Mouse (Mus musculus) v-Abl transformed pro-B cells (cell line): ENCODE data around the gene Suclg2.

Experiments used
- in situ Hi-C, 2 experiments: fragments of 400-800 bp; cut with MboI; formaldehyde crosslinking; loops; one replicate each; pipeline ENCODE4 v1.15.1; 2025; ENCODE audit not compliant: unreplicated experiment in 2 of 2

Suclg2 gene

DNA sequence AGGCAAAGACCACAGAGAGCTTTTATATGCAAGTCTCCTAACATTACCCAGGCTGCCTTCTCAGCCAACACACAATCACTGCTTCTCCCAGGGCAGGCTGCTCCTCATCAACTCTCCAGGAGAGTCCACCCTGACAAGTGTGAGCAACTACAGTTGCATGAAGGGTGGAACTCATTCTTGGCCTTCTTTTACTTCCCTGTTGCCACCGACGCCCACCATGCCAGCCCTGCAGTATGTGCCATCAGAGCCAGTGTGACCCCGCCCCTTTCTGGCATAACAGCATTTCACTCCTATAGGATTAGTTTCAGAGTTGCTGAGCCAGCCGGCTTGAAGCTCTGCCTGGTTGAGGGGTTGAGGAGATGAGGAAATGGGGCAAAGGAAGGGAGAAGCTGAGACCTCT, 138.8 kb downstream of the Suclg2 start:
- in situ Hi-C loops = no loop called here

DNA sequence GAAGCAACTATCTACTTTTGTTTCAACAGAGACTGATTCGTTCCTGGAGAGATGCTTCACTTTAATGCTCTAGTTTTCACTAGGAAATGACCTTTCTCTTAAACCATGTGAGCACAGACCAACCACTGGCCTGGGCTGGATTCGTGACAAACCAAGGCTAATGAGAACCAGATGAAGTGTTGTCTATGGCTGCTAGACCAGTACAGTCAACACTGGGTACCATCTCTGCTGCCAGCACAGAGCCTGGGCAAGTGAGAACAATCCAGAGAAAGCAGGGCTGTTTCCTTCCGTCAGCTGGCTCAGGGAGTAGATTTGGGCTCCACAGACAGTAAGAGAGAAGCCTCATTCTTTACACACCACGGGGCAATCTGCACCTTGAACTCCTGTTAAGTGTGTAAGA, 143.1 kb downstream of the Suclg2 start:
- in situ Hi-C loops = no loop called here

DNA sequence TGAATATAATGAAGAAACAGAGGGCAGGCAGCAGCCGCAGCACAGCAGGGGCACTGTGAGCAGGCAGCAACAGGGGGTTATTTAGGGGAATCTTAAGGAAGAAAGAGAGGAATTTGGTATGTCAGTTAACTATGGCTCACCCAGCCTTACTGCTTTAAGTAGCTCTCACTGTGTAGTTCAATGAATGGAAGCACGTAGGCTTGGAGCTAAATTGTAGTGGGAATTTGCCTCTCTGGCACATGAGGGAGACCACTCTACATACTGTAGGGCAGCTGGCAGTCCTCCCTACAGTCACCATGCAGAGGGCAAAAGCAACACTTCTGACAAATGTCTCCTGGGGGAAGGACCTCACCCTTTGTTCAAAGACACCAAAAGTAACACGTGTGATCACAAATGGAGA, 143.7 kb downstream of the Suclg2 start:
- in situ Hi-C loops = no loop called here

DNA sequence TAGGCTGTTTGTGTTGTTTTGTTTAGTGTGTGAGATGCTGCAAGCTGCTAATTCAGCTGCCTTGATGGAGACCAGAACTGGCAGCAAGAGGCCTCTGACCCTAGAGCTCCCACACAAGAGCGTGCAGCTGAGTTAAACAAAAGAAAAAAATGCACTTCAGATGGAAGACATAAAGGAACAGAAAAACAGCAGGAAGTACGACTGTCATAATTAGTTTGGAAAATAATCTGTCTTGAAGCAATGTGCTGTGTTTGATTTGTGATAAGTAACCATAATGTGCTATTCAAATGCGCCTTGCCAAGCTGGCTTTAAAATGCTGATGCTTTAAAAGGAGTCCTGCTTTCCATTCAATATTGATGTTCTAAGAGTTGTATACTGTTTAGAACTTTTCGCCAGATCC, 144.2 kb downstream of the Suclg2 start:
- in situ Hi-C loops = no loop called here

DNA sequence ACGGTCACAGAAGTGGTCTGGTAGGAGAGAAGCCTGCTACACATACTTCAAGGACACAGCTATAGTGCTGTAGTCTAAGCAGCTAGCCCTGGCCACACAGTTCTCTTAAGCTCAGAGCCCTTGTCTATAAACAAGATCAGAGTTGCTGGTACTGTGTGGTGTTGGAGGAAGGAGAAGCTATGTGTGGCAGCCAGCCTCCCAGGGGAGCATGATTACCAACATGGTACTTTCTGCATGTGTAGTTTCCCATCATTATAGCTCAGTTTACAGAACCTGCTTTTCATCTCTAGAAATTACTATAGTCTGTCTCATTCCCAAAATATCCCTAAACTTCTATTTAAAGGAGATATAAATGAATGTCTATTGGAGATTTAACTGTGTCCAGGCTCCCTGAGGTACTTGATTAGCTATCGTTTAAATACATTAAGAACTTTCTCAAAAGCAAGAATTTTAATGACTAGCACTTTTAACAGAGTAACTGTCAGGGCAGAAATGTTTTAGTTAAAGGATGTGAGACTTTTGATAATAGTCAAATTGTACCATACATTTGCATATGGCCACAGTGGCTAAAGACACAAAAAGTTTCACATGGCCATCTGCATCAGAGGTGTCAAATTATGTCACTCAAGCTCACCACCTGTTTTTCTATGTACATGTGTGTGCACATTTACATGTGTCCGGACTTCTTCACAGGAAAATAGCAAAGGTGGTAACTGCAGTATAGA, 145.4 kb downstream of the Suclg2 start:
- in situ Hi-C loops = no loop called here

DNA sequence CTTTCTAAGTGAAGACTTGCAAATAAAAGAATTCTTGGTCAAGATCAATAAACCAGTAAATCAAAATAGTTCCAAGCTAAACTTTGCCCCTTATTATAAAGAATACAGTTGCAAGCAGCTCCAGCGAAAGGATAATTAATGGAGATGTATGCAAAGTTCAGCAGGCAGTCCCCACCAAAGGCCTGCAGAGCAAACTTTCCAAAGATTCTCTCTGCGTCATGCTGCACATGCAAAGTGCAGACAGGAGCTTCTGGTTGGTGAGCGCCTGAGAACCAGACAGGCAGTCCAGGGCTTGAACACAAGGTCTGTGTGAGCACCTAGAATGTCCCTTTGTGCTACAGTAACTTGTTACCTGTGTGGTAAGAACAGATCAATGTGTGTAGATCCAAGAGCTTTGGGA, 147.0 kb downstream of the Suclg2 start:
- in situ Hi-C loops = no loop called here

DNA sequence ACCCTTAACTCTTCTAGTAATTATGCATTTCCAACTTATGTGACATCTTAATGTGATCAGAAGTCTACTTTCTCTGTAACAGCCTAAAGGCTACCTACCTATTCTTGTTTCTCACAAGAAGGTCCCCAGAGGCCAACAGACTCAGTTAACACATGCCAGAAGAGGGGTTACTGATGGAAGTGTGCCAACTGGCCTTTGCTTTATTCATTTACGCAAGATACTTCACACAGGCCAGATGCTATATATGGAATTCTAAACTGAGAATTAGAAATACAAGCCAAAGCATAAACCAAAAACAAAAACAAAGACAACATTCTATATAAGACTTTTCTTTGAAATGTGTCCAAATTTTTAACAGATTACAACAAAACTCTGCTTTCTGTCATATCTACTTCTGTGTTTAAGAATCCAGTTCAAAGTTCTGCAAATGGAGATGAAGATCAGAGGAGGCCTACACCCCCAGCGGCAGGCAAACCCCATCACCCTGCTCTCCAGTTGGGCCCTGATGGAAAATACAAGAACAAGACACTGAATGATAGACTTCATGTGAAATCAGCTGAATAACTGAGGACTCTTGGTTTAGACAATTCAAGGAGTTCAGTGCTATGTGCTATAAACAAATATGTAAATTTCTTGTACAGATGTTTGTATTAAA, 155.1 kb downstream of the Suclg2 start:
- in situ Hi-C loops = no loop called here

DNA sequence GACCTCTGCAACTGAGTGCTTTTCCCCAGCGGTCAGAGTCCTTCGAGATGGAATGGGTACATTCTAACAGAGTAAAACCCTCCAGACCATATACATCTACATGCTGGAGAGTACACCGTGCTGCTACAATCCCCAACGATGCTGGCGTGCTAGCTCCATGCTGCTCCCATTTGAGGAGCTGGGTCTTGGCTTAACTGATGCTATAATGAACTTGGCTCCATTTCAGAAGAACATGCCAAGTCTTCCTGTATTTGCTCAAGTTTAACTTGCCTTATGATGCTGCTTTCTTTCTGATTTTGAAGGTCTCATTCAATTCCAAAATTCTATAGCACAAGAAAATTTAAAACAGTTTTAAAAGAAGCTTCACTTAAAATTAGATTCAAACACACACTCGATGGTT, 162.3 kb downstream of the Suclg2 start:
- in situ Hi-C loops = no loop called here

DNA sequence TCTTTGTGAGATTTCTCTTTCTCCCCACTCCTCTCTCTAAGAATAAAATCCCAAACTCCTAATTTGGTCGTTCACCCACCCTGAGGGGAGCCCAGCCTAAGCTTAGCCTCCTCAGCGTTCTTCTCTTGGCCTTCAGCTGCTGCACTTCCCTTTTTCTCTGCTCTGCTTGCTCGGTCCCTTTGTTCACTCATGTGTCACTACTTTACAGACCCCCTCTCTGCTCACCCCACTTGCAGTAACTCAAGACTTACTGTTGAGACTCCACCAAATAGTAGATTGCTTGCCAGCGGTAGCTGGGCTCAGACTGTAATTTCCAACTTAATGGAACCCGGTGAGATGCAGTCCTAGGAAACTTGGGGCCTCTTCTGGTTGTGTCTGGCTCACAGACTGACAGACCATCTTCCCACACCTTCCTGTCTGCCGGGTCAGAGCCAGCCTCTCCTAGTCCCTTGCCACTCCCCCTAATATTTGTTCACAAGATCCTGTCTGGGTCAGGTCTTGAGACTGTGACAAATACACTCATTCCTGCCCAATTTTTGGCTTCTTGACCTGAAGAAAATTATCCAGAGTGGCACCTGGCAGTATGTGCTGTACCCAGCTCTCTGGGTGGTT, 166.2 kb downstream of the Suclg2 start:
- in situ Hi-C loops = no loop called here

DNA sequence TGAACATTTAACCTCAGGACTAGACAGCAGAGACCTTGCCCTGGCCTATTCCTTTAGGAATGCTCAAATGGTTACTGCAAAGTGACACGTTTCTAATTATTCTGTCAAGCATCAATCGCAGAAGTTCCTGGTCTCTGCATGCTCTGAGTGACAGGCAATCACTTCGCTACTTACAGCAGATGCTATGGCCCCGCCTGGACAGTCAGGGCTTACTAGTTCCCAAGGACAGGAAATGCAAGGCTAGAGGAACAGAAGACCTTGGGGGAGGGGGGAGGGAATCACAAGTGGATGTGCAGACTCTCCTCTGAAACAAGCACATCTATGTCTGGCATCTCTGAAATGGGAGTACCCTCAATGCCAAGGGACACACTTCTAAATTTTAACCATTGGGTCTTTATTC, 167.6 kb downstream of the Suclg2 start:
- in situ Hi-C loops = no loop called here

DNA sequence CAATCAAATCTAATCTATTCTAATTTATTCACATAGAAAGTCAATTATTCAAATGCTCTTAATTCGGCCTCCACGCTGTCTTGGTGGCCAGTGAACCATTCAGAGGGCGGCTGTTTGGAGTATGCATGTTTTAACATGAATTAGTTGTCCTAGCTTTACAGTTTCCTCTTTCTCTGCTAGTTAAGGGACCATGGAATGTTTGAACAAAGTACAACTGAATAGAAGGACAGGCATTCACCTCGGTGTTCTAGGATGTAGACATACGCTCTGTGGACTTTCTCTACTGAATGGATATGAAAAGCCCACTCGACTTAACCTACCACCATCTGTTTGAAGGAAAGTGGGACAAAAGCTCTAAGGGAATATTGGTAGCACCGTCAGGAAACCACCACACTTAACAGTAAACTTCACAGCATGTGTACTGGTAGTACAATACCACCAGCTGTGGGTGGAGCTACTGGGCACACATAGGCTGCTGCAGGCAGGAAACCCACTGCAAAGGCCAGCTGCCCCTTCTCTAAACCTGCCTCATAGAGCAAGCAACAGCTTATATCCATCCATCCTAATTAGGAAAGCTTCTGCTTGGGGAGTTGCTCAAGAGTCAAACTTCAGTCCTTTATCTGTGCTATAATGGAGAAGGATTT, 172.3 kb downstream of the Suclg2 start:
- in situ Hi-C loops = loop anchor here in 1 of 2 experiments (25.0 kb wide), 1 partner anchor 434 kb away; the partner anchor contains the start of gene Kbtbd8

DNA sequence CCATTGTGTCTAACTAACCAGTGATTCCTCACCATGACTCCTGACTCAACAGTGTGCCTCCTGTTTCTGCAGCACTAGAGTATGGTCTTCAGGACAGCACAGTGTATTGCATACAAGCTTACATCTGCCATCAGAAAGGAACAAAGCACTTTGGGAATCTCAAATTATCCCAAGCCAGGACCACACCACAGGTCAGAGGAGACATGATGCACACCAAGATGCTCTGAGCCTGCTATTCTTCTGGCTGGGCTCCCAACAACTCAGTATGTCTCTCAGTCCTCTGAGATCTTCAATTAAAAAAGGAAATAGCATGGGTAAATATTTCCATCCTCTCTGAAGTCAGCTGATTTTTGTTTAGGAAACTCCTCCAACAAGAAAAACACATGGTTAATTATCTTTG, 172.9 kb downstream of the Suclg2 start:
- in situ Hi-C loops = loop anchor here in 1 of 2 experiments (25.0 kb wide), 1 partner anchor 433 kb away; the partner anchor contains the start of gene Kbtbd8

DNA sequence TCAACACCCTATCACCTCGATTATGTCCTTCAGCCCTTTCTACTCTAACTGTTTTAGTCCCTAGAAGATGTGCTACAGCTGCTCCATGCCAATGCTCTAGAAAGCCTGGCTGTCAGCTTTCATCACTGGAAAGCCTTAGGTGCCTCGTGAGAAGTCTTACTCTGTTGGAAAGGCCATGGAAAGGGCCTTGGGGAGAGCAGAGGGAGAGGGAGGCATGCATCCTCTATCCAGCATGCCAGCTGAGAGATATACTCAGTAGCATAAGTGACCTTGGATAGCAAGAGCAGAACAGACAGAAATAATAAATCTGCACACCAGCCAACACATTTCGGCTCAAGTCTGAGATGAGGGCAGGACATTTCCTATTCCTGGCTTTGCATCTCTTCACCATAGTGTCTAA, 173.3 kb downstream of the Suclg2 start:
- in situ Hi-C loops = loop anchor here in 1 of 2 experiments (25.0 kb wide), 1 partner anchor 433 kb away; the partner anchor contains the start of gene Kbtbd8

DNA sequence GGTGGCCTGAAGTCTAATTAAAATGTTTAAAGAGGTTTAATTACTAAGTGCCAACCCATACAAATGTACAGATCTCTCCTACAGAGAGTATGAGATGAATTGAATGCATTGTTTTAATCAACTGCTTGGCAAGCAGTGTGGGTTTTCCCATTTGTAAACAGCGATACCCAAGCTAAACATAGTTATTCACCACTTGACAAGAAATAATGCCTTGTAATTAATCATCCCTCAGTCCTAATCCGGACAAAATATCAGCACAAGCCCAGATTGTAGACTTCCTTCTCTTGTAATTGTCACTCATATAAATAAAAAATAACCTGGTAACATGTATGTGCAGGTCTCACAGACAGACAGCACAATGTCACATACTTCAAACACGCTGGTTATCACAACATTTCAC, 183.4 kb downstream of the Suclg2 start:
- in situ Hi-C loops = loop anchor here in 1 of 2 experiments (25.0 kb wide), 1 partner anchor 423 kb away; the partner anchor contains the start of gene Kbtbd8

DNA sequence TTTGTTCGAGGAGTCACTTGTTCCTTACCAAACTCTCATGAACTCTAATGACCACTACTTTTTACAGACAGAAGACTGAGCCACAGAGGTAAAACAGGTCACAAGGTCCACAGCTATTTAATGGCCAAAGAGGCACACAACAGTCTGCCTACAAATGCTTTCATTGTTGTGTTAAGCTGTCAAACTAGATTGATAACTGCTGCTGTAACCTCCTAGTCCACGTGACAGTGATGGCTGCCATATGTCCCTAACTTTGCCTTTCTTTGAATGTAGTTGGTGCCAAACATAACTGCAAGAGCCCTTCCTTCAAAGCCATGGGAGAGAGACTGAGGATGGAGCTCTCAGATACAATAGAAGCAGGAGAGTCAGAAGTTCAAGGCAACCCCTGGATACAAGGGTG, 198.8 kb downstream of the Suclg2 start:
- in situ Hi-C loops = loop anchor here in 1 of 2 experiments (10.0 kb wide), 1 partner anchor 145 kb away; no protein-coding TSS in a partner anchor

DNA sequence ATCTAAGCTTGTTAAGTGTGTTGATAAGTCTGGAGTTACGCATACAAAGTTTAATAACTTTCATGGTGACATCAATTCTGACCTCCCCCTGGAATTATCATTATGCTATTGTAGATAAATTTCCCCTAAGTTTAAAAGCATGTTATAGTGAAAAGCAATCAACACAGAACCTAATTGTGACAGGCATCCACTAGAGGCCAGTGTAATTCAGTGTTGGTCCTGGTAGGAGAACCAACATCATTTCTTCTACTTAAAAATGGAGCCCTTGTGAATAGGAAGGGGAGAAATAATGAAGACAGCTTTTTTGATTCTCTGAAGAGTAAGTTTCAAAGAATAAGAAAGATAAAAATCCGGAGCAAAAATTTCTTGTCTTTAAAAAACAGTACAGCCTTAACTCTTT, 200.2 kb downstream of the Suclg2 start:
- in situ Hi-C loops = no loop called here

DNA sequence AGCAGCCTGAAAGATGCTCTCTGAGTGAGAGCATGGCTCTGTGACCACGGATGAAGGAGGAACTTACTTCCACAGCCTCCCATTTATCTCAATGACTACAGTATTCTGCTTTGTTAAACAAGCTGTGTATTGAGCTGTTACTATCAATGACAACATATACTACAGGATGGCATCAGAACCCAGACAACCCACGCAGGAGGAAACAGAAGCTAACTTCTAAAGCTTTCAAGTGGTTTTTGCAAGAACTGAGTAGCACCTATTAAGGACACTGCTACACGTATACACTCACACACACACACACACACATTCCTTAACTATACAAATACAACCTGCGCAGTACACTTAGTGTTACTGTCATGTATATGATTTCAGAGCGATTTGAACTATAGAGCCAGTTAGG, 202.9 kb downstream of the Suclg2 start:
- in situ Hi-C loops = no loop called here

DNA sequence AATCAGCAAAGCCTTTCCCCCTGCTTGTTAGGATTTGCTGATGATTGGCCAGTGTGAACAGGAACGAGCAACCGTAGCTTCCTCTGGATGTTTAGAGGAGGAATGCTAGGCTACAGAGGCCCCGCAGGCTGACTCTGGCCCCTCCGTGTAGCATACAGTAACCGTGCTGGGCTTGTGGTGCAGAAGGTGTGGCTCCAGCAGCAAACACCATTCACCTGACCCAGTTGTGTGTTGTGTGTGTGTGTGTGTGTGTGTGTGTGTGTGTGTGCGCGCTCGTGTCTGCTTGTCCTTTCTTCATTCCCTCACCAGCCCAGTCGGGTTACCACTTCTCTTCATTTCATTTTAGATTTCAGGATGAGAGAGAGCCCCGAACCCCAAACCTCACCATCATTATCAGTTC, 203.9 kb downstream of the Suclg2 start:
- in situ Hi-C loops = no loop called here

DNA sequence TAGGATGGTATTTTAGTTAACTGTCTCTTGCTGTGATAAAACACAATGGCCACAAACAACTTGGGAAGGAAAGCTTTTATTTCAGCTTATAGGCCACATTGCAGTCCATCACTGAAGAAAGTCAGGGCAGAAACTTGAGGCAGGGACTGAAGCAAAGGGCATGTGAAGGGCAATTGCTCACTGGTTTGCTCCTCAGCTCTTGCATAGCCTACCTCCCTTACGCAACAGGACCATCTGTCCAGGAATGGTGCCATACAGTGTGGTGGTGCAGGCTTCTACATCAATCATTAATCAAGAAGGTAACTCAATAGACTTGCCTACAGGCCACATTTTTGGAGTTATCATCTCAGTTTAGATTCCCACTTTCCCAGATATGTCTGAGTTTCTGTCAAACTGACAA, 206.9 kb downstream of the Suclg2 start:
- in situ Hi-C loops = no loop called here

DNA sequence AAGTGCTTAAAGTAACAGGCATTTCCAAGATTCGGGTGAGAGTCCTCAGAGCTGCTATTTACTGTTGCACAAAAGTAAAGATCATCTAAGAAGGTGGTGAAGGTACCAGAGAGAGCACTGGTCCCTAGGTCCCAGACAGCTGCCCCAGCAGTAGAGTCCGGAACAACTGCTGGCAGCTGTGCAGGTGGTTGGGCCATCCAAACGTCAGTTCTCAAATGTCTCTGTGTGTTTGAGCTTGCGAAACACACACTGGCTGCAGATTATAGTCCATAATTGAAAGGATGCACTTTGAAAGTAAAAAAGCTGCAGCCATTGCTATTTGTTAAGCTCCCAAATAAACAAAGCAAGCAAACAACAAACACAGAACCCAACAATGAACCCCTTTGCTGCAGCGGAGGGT, 217.8 kb downstream of the Suclg2 start:
- in situ Hi-C loops = no loop called here

DNA sequence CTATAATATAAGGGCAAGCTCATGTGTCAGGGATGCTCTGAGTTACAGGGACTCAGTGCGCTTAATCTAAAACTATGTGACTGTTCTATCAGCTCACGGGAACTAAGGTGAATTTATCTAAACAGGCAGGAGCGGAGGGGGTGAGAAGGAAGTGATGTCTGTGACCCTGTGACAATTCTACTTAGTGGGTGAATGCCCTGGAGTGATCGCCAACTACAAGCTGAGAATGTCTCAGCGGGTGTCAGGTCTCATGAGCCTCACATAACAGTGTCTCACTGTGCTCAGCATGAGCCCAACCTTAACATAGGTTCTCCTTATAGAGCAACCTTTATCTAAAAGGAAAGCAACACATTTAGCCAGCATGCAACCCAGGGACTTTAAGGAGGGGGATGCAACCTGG, 219.0 kb downstream of the Suclg2 start:
- in situ Hi-C loops = loop anchor here in 1 of 2 experiments (25.0 kb wide), 1 partner anchor 1513 kb away; no protein-coding TSS in a partner anchor
